Mouse (Mus musculus) lung, postnatal 0 days (tissue): Measurements from ENCODE around the gene Cdc42bpa. TPM values are rescaled to one million over a fixed set of nuclear protein-coding genes. Genes with fewer than 3 reads are reported as not detected.

ENCODE experiments used
- ATAC-seq: fragments of 200-750 bp; cut with Nextera tagmentation; 2 replicates; pipeline ENCODE4 v1.8.0; 2017; ENCODE audit warnings: moderate library complexity
- DNase-seq: peaks from one replicate; pipeline ENCODE4 v3.0.0-alpha.2; 2016; ENCODE audit warnings: low spot score
- H3K27ac ChIP-seq: fragments of 300-500 bp; sonication (generic); 2 replicates; pipeline ENCODE4 v1.5.1; 2014; ENCODE audit warnings: antibody characterized with exemption, mild to moderate bottlenecking, low read length, mixed read lengths
- H3K27me3 ChIP-seq: fragments of 300-500 bp; sonication (generic); replicated peaks from 2 replicates; pipeline ENCODE4 v1.6.1; 2014; ENCODE audit warnings: low read length, mixed read lengths; ENCODE audit not compliant: insufficient read depth
- H3K36me3 ChIP-seq: fragments of 300-500 bp; sonication (generic); 2 replicates; pipeline ENCODE4 v1.6.1; 2014; ENCODE audit warnings: low read length, mixed read lengths; ENCODE audit not compliant: insufficient read depth
- H3K4me1 ChIP-seq: fragments of 300-500 bp; sonication (generic); 2 replicates; pipeline ENCODE4 v1.6.1; 2014; ENCODE audit warnings: antibody characterized with exemption, low read depth, low read length, mixed read lengths; ENCODE audit not compliant: insufficient read depth
- H3K4me2 ChIP-seq: fragments of 300-500 bp; sonication (generic); replicated peaks from 2 replicates; pipeline ENCODE4 v1.6.1; 2014; ENCODE audit warnings: low read depth, mild to moderate bottlenecking, low read length, moderate library complexity, mixed read lengths
- H3K4me3 ChIP-seq: fragments of 300-500 bp; sonication (generic); 2 replicates; pipeline ENCODE4 v1.5.1; 2014; ENCODE audit warnings: low read depth, low read length
- H3K9ac ChIP-seq: fragments of 300-500 bp; sonication (generic); replicated peaks from 2 replicates; pipeline ENCODE4 v1.6.1; 2014; ENCODE audit warnings: low read depth, mild to moderate bottlenecking
- H3K9me3 ChIP-seq: fragments of 300-500 bp; sonication (generic); 2 replicates; pipeline ENCODE4 v1.6.1; 2016; ENCODE audit warnings: low read length, mixed read lengths
- CTCF ChIP-seq: IDR thresholded peaks from 2 replicates; pipeline ENCODE4 v1.5.1; 2016; ENCODE audit warnings: antibody characterized with exemption, mild to moderate bottlenecking
- EP300 ChIP-seq: IDR thresholded peaks from 2 replicates; pipeline ENCODE4 v1.6.1; 2016; ENCODE audit warnings: antibody characterized with exemption, mild to moderate bottlenecking, control low read depth
- WGBS: fragments of 180-500 bp; shearing (Covaris S2); extraction: QIAGEN DNeasy Blood & Tissue Kit; methylation state at CpG from one replicate; pipeline ENCODE4 v1.1.7; 2014; 5-methylcytosine and 5-hydroxymethylcytosine counted together
- polyA plus RNA-seq: library from polyadenylated mRNA; unstranded; fragments of >200 nt; fragmentation: Nextera tagmentation; extraction: Ambion mirVana; gene quantifications from 2 replicates; pipeline ENCODE4 v1.2.1, GENCODE M21; 2015

Cdc42bpa gene
- polyA plus RNA-seq, 1 experiment from 2014 or later = 17.9 TPM

- Histone ChIP-seq H3K27me3 (no peaks in the 10 kb centered on the region), H3K4me3 (no peak overlapping the region), H3K9ac (no peak overlapping the region), H3K36me3 (no peaks in the 10 kb centered on the region), H3K4me1 (peaks cover 4% of the 10 kb centered on the region), H3K27ac (no peak overlapping the region), H3K4me2 (no peak overlapping the region), H3K9me3 (no peaks in the 10 kb centered on the region)
- ATAC-seq (no peak), DNase-seq (no peak)
- TF ChIP-seq EP300 = no peak
- no peak for TF ChIP-seq CTCF
- WGBS = 35% methylated on average over 3 of the region's 3 CpGs
Observed at GRCm38 (mm10) chr1:180197956-180198355, 237.7 kb downstream of the Cdc42bpa start.

- 56% methylated on average over 4 of the region's 4 CpGs for WGBS
Observed at GRCm38 (mm10) chr1:180198959-180199714, 238.9 kb downstream of the Cdc42bpa start, which contains the start of gene Coq8a. Gene Coq8a (minus strand): TSS chr1:180199602.

GRCm38 (mm10) chr1:180199715-180200050, 239.4 kb downstream of the Cdc42bpa start:
- Histone ChIP-seq H3K9ac (no peak overlapping the region), H3K9me3 (no peaks in the 10 kb centered on the region), H3K36me3 (no peaks in the 10 kb centered on the region), H3K4me1 (peaks cover 3% of the 10 kb centered on the region), H3K4me3 (no peak overlapping the region), H3K27ac (no peak overlapping the region), H3K27me3 (no peaks in the 10 kb centered on the region), H3K4me2 (no peak overlapping the region)
- DNase-seq (no peak), ATAC-seq (no peak)
- no peak for TF ChIP-seq CTCF
- TF ChIP-seq EP300 = no peak
- WGBS = 43% methylated on average over 4 of the region's 4 CpGs

More at GRCm38 (mm10) chr1:180198959-180199714, 238.9 kb downstream of the Cdc42bpa start, which contains the start of gene Coq8a:
- Histone ChIP-seq H3K36me3 (no peaks in the 10 kb centered on the region), H3K27me3 (no peaks in the 10 kb centered on the region), H3K27ac (no peak within 1 kb of the TSS), H3K9me3 (no peaks in the 10 kb centered on the region), H3K4me2 (no peak within 1 kb of the TSS), H3K9ac (no peak within 1 kb of the TSS), H3K4me3 (no peak within 1 kb of the TSS), H3K4me1 (peaks cover 4% of the 10 kb centered on the region)
- no peak for TF ChIP-seq EP300
- TF ChIP-seq CTCF = no peak
- DNase-seq (no peak), ATAC-seq (no peak)

- H3K4me3 ChIP-seq = no peak overlapping the region
- no peak for TF ChIP-seq CTCF
- TF ChIP-seq EP300 = no peak
- no peaks in the 10 kb centered on the region for H3K9me3 ChIP-seq
- H3K27me3 ChIP-seq = no peaks in the 10 kb centered on the region
- ATAC-seq (no peak), DNase-seq (no peak)
- H3K4me1 ChIP-seq = no peaks in the 10 kb centered on the region
- H3K27ac ChIP-seq = no peak overlapping the region
- H3K4me2 ChIP-seq = no peak overlapping the region
- WGBS = 47% methylated on average over 5 of the region's 5 CpGs
- no peaks in the 10 kb centered on the region for H3K36me3 ChIP-seq
- no peak overlapping the region for H3K9ac ChIP-seq
Observed at GRCm38 (mm10) chr1:180200722-180201121, 240.4 kb downstream of the Cdc42bpa start.

GRCm38 (mm10) chr1:180208370-180208769, 248.1 kb downstream of the Cdc42bpa start:
- no peak for DNase-seq
- ATAC-seq = no peak

GRCm38 (mm10) chr1:180210031-180210432, 249.8 kb downstream of the Cdc42bpa start:
- no peaks in the 10 kb centered on the region for H3K4me1 ChIP-seq
- H3K27ac ChIP-seq = no peak overlapping the region
- TF ChIP-seq CTCF = no peak
- TF ChIP-seq EP300 = no peak
- no peaks in the 10 kb centered on the region for H3K9me3 ChIP-seq
- no peaks in the 10 kb centered on the region for H3K27me3 ChIP-seq
- no peak overlapping the region for H3K4me2 ChIP-seq
- no peak overlapping the region for H3K9ac ChIP-seq
- ATAC-seq (no peak), DNase-seq (no peak)
- H3K4me3 ChIP-seq = no peak overlapping the region
- WGBS = 61% methylated on average over 4 of the region's 4 CpGs
- H3K36me3 ChIP-seq = no peaks in the 10 kb centered on the region

More at GRCm38 (mm10) chr1:180208370-180208769, 248.1 kb downstream of the Cdc42bpa start:
- H3K27ac ChIP-seq = no peak overlapping the region
- H3K4me2 ChIP-seq = no peak overlapping the region
- 87% methylated on average over 3 of the region's 3 CpGs for WGBS
- H3K9ac ChIP-seq = no peak overlapping the region
- H3K27me3 ChIP-seq = no peaks in the 10 kb centered on the region
- H3K9me3 ChIP-seq = no peaks in the 10 kb centered on the region
- H3K4me3 ChIP-seq = no peak overlapping the region
- TF ChIP-seq EP300 (no peak), CTCF (no peak)
- H3K36me3 ChIP-seq = no peaks in the 10 kb centered on the region
- H3K4me1 ChIP-seq = no peaks in the 10 kb centered on the region
